Mouse (Mus musculus) limb, embryonic 14.5 days (tissue): ENCODE results near the gene Dclk2. TPM values are rescaled to one million over a fixed set of nuclear protein-coding genes. Genes with fewer than 3 reads are reported as not detected.

Experiments used
- ATAC-seq: fragments of 200-750 bp; cut with Nextera tagmentation; 2 replicates; pipeline ENCODE4 v1.8.0; 2017; ENCODE audit warnings: low read depth, moderate number of reproducible peaks, moderate TSS enrichment; ENCODE audit not compliant: low FRiP score
- DNase-seq: peaks from one replicate; pipeline ENCODE4 v3.0.0-alpha.2; 2015; ENCODE audit warnings: low spot score
- H3K27ac ChIP-seq: fragments of 300-500 bp; sonication (generic); replicated peaks from 2 replicates; pipeline ENCODE4 v1.5.1; 2014; ENCODE audit warnings: low read depth, mild to moderate bottlenecking, low read length, moderate library complexity, mixed read lengths
- H3K27me3 ChIP-seq: fragments of 300-500 bp; sonication (generic); 2 replicates; pipeline ENCODE4 v1.6.1; 2014; ENCODE audit warnings: low read length, mixed read lengths; ENCODE audit not compliant: control insufficient read depth, insufficient read depth
- H3K36me3 ChIP-seq: fragments of 300-500 bp; sonication (generic); 2 replicates; pipeline ENCODE4 v1.6.1; 2014; ENCODE audit warnings: mild to moderate bottlenecking, low read length, moderate library complexity, mixed read lengths; ENCODE audit not compliant: control insufficient read depth, insufficient read depth
- H3K4me1 ChIP-seq: fragments of 300-500 bp; sonication (generic); 2 replicates; pipeline ENCODE4 v1.6.1; 2014; ENCODE audit warnings: antibody characterized with exemption, low read length, mixed read lengths; ENCODE audit not compliant: control insufficient read depth, insufficient read depth
- H3K4me2 ChIP-seq: fragments of 300-500 bp; sonication (generic); replicated peaks from 2 replicates; pipeline ENCODE4 v1.6.1; 2014; ENCODE audit warnings: low read depth, mild to moderate bottlenecking, low read length, moderate library complexity; ENCODE audit not compliant: severe bottlenecking
- H3K4me3 ChIP-seq: fragments of 300-500 bp; sonication (generic); replicated peaks from 2 replicates; pipeline ENCODE4 v1.5.1; 2014; ENCODE audit warnings: low read length
- H3K9ac ChIP-seq: fragments of 300-500 bp; sonication (generic); 2 replicates; pipeline ENCODE4 v1.6.1; 2014; ENCODE audit warnings: mild to moderate bottlenecking, low read depth, low read length, moderate library complexity; ENCODE audit not compliant: severe bottlenecking
- H3K9me3 ChIP-seq: fragments of 300-500 bp; sonication (generic); 2 replicates; pipeline ENCODE4 v1.6.1; 2016; ENCODE audit warnings: low read length; ENCODE audit not compliant: control insufficient read depth
- POLR2A ChIP-seq: fragments of 200-500 bp; IDR thresholded peaks from 2 replicates; pipeline ENCODE4 v1.8.0; 2012; ENCODE audit warnings: inconsistent platforms, mild to moderate bottlenecking, moderate library complexity, borderline replicate concordance; ENCODE audit not compliant: insufficient read depth, insufficient read length; ENCODE audit errors: extremely low read depth
- WGBS: fragments of 180-500 bp; shearing (Covaris S2); extraction: QIAGEN DNeasy Blood & Tissue Kit; methylation state at CpG from one replicate; pipeline ENCODE4 v1.1.7; 2014; 5-methylcytosine and 5-hydroxymethylcytosine counted together
- polyA plus RNA-seq, 2 experiments: library from polyadenylated mRNA; depleted of rRNA in 1 of 2; stranded (reverse) in 1 of 2; unstranded in 1 of 2; fragments of >200 nt; fragmentation: Nextera tagmentation in 1 of 2; extraction: Ambion mirVana in 1 of 2; gene quantifications; 2 replicates each; pipeline versions ENCODE4 v1.2.1 to v1.2.3; 2012 to 2014

Dclk2 gene
- polyA plus RNA-seq, 2 experiments: 5.4 to 16.7 TPM

- Histone ChIP-seq H3K36me3 (0 out of 2 replicates have a peak, but pooled peaks cover 3% of the 10 kb centered on the region), H3K4me2 (no peak overlapping the region), H3K9ac (no peak overlapping the region), H3K4me1 (peaks cover 11% of the 10 kb centered on the region), H3K9me3 (no peaks in the 10 kb centered on the region), H3K27ac (0 out of 2 replicates have a peak overlapping the region, but pooled peaks have one; percentile 46), H3K27me3 (no peaks in the 10 kb centered on the region), H3K4me3 (no peak overlapping the region)
- no peak for DNase-seq
- 56% methylated on average over 11 of the region's 11 CpGs for WGBS
- no peak for ATAC-seq
- TF ChIP-seq POLR2A: no peak
These were observed 133.8 kb downstream of the Dclk2 start for GRCm38 (mm10) chr3:86786845-86787351.

- Histone ChIP-seq H3K36me3 (0 out of 2 replicates have a peak, but pooled peaks cover 3% of the 10 kb centered on the region), H3K4me1 (peaks cover 11% of the 10 kb centered on the region), H3K27me3 (no peaks in the 10 kb centered on the region), H3K27ac (no peak overlapping the region), H3K9me3 (no peaks in the 10 kb centered on the region), H3K4me3 (no peak overlapping the region), H3K4me2 (no peak overlapping the region), H3K9ac (no peak overlapping the region)
- DNase-seq (no peak), ATAC-seq (no peak)
- no peak for TF ChIP-seq POLR2A
- WGBS: 81% methylated on average over 12 of the region's 12 CpGs
These were observed 134.4 kb downstream of the Dclk2 start for GRCm38 (mm10) chr3:86786280-86786679.

GRCm38 (mm10) chr3:86784930-86785329 lies 135.7 kb downstream of the Dclk2 start:
- ATAC-seq: no peak
- Histone ChIP-seq H3K27me3 (no peaks in the 10 kb centered on the region), H3K27ac (no peak overlapping the region), H3K4me1 (peaks cover 8% of the 10 kb centered on the region; the same call in 1 of the 2 replicates), H3K4me3 (no peak overlapping the region), H3K36me3 (0 out of 2 replicates have a peak, but pooled peaks cover 8% of the 10 kb centered on the region), H3K4me2 (no peak overlapping the region), H3K9ac (no peak overlapping the region), H3K9me3 (no peaks in the 10 kb centered on the region)
- no peak for DNase-seq
- no peak for TF ChIP-seq POLR2A
- 70% methylated on average over 11 of the region's 11 CpGs for WGBS

- DNase-seq: no peak
- 91% methylated on average over 3 of the region's 3 CpGs for WGBS
- Histone ChIP-seq H3K9me3 (no peaks in the 10 kb centered on the region), H3K4me3 (no peak overlapping the region), H3K27ac (no peak overlapping the region), H3K4me1 (peaks cover 8% of the 10 kb centered on the region; the same call in 1 of the 2 replicates), H3K4me2 (no peak overlapping the region), H3K9ac (no peak overlapping the region), H3K36me3 (0 out of 2 replicates have a peak, but pooled peaks cover 8% of the 10 kb centered on the region), H3K27me3 (no peaks in the 10 kb centered on the region)
- no peak for ATAC-seq
- no peak for TF ChIP-seq POLR2A
These were observed 136.6 kb downstream of the Dclk2 start for GRCm38 (mm10) chr3:86784051-86784450.

DNA sequence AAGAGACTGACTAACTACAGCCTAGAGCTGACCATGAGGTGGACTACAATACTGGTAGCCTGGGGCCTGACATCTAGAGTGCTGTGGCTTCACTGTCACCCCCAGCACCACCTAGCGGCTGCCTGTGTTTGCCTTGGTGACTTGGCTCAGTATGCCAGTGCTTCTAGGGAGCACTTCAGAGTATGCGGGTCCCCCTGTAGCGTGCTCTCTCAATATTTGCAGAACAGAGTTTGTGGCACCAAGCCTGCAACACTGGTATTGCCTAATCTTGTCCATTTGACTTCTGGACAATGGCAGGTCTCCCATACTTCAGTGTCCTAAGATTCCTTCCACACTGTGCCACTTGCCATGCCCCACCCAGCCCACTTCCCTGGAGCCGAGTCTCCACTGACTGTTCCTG lies 140.9 kb downstream of the Dclk2 start:
- no peak for DNase-seq
- Histone ChIP-seq H3K9me3 (no peaks in the 10 kb centered on the region), H3K27ac (no peak overlapping the region), H3K4me1 (0 out of 2 replicates have a peak, but pooled peaks cover 3% of the 10 kb centered on the region), H3K27me3 (no peaks in the 10 kb centered on the region), H3K36me3 (0 out of 2 replicates have a peak, but pooled peaks cover 8% of the 10 kb centered on the region), H3K4me3 (no peak overlapping the region), H3K9ac (no peak overlapping the region), H3K4me2 (no peak overlapping the region)
- 72% methylated on average over 4 of the region's 4 CpGs for WGBS
- no peak for ATAC-seq
- TF ChIP-seq POLR2A: no peak
